Mouse (Mus musculus): ENCODE measurements around the gene Atoh1. TPM values are rescaled to one million over a fixed set of nuclear protein-coding genes. Genes with fewer than 3 reads are reported as not detected.

Gene Atoh1
- total RNA-seq, 2 experiments from 2014 or later: not detected

DNA sequence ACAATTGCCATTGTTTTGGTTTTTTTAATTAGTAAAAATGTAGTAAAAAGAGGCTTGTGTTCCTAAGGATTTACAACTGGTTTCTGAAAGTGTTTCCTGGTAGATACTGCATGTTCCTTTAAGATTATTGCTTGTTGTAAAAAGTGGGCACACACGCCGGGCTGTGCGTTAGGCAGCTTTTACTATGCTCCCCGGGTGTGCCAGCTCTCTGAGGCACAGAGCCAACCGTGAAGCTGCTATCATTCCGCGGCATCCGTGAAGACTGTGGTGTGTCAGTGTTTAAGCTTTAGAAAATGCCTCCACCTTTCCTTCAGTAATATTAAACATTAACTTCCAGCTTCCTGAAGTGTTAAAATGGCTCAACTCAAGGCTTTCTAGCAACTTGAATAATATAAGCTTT is 35.0 kb downstream of the Atoh1 start:
- ATAC-seq (replicated peaks; ENCODE audit: low FRiP score, low TSS enrichment, poor library complexity, severe bottlenecking): no peak

DNA sequence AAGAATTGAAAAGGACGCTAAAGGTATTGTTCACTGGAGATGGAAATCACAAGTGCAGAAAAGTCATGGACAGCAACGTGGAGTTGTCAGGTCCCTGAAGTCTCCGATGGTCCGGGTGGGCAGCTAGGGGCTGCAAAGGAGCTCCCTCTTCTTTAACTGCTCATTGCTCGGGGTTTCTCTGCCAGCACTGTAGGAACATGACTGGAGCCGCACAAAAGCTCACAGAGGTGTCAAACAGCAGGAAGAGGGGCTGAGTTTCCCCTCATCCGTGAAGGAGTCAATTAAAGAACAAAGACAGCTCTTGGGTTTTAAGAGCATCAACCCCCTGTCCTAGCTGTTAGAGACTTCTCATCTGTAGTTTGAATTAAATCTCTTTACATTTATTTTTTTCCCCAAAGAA is 44.5 kb downstream of the Atoh1 start:
- ATAC-seq (replicated peaks; ENCODE audit: low FRiP score, low TSS enrichment, poor library complexity, severe bottlenecking): no peak
